ENCODE assay signal across 8 mouse cellular contexts in genomic region chr12:70544850-70545510, GRCm38 (mm10).
DNase-seq lines count a peak whose midpoint lies in the region; ATAC-seq and TF ChIP-seq lines count a peak whose summit lies in the region.

No protein-coding gene starts in this region.

- H3K27me3 ChIP-seq in embryonic facial prominence, embryonic 12.5 days = no peaks in the 10 kb centered on the region
- 0 out of 2 replicates have a peak, but pooled peaks cover 15% of the 10 kb centered on the region for H3K27me3 ChIP-seq in embryonic facial prominence, embryonic 10.5 days (replicated peaks; ENCODE audit: low read depth, poor library complexity, severe bottlenecking)
- H3K27me3 ChIP-seq in limb, embryonic 14.5 days (ENCODE audit: control insufficient read depth, insufficient read depth, low read length) = no peaks in the 10 kb centered on the region

- 0 out of 2 replicates have a peak overlapping the region, but pooled peaks have one; percentile 26 for H3K27ac ChIP-seq in embryonic facial prominence, embryonic 12.5 days
- H3K27ac ChIP-seq in embryonic facial prominence, embryonic 10.5 days (replicated peaks) = no peak overlapping the region
- H3K27ac ChIP-seq in limb, embryonic 14.5 days (replicated peaks; ENCODE audit: low read depth, low read length) = peak overlapping the region; percentile 28; the same call in 1 of the 2 replicates

- H3K4me1 ChIP-seq in embryonic facial prominence, embryonic 12.5 days = peaks cover 40% of the 10 kb centered on the region
- peaks cover 42% of the 10 kb centered on the region for H3K4me1 ChIP-seq in embryonic facial prominence, embryonic 10.5 days
- peaks cover 15% of the 10 kb centered on the region for H3K4me1 ChIP-seq in limb, embryonic 14.5 days (ENCODE audit: control insufficient read depth, insufficient read depth, low read length)

- H3K9me3 ChIP-seq in embryonic facial prominence, embryonic 12.5 days = no peaks in the 10 kb centered on the region
- no peaks in the 10 kb centered on the region for H3K9me3 ChIP-seq in embryonic facial prominence, embryonic 10.5 days
- H3K9me3 ChIP-seq in limb, embryonic 14.5 days (ENCODE audit: control insufficient read depth, low read length) = no peaks in the 10 kb centered on the region

- no peak for ATAC-seq in embryonic facial prominence, embryonic 12.5 days (ENCODE audit: insufficient number of reproducible peaks, insufficient read depth, low FRiP score, low TSS enrichment)
- ATAC-seq in limb, embryonic 14.5 days (ENCODE audit: low FRiP score, low read depth) = no peak
- ATAC-seq in monocyte, adult 5-6 weeks (replicated peaks; ENCODE audit: insufficient number of reproducible peaks, low FRiP score, low TSS enrichment, poor library complexity, severe bottlenecking) = no peak
- ATAC-seq in megakaryocyte progenitor cell, adult 5-6 weeks (replicated peaks; ENCODE audit: poor library complexity) = no peak

- no peak overlapping the region for H3K4me2 ChIP-seq in embryonic facial prominence, embryonic 12.5 days (replicated peaks)
- no peak overlapping the region for H3K4me2 ChIP-seq in limb, embryonic 14.5 days (replicated peaks; ENCODE audit: low read depth, low read length, severe bottlenecking)

- 60% methylated on average over 7 of the region's 7 CpGs for WGBS in embryonic facial prominence, embryonic 12.5 days
- WGBS in embryonic facial prominence, embryonic 10.5 days = 66% methylated on average over 7 of the region's 7 CpGs
- WGBS in limb, embryonic 14.5 days = 53% methylated on average over 7 of the region's 7 CpGs

- no peak overlapping the region for H3K4me3 ChIP-seq in embryonic facial prominence, embryonic 12.5 days
- no peak overlapping the region for H3K4me3 ChIP-seq in embryonic facial prominence, embryonic 10.5 days
- H3K4me3 ChIP-seq in limb, embryonic 14.5 days (replicated peaks; ENCODE audit: low read length) = no peak overlapping the region

- H3K36me3 ChIP-seq in embryonic facial prominence, embryonic 12.5 days = no peaks in the 10 kb centered on the region
- H3K36me3 ChIP-seq in embryonic facial prominence, embryonic 10.5 days (replicated peaks) = no peaks in the 10 kb centered on the region
- no peaks in the 10 kb centered on the region for H3K36me3 ChIP-seq in limb, embryonic 14.5 days (ENCODE audit: control insufficient read depth, insufficient read depth, low read length)

- TF ChIP-seq POLR2A in limb, embryonic 14.5 days (IDR thresholded peaks at IDR 0.05; ENCODE audit: borderline replicate concordance, extremely low read depth, insufficient read depth, insufficient read length) = no peak

- no peak for DNase-seq in embryonic facial prominence, embryonic 10.5 days (ENCODE audit: low spot score)
- peak; percentile 41 for DNase-seq in urinary bladder, postnatal 25 days (ENCODE audit: low spot score)
- no peak for DNase-seq in urinary bladder, postnatal 10 days (ENCODE audit: low spot score)
- DNase-seq in limb, embryonic 14.5 days (ENCODE audit: low spot score) = peak; percentile 54
- DNase-seq in urinary bladder, postnatal 36 days (ENCODE audit: low spot score in 2 of 2) = peak; percentile 58 to 74

- no peak overlapping the region for H3K9ac ChIP-seq in embryonic facial prominence, embryonic 12.5 days
- H3K9ac ChIP-seq in limb, embryonic 14.5 days (ENCODE audit: low read depth, low read length, severe bottlenecking) = no peak overlapping the region

Comparison
In these comparisons a context has a peak if more than half of its experiments do, and no peak if none do; other contexts are left out.
1. DNase-seq: peak in urinary bladder, postnatal 25 days (single experiment), limb, embryonic 14.5 days (single experiment) and urinary bladder, postnatal 36 days (2 of 2); none in embryonic facial prominence, embryonic 10.5 days (single experiment) and urinary bladder, postnatal 10 days (single experiment).